Mouse (Mus musculus) ES-E14 (cell line): Measurements from ENCODE around the gene Cel. TPM values are rescaled to one million over a fixed set of nuclear protein-coding genes. Genes with fewer than 3 reads are reported as not detected.

Source experiments
- DNase-seq: peaks from one replicate; pipeline ENCODE4 v3.0.0-alpha.2; 2013; ENCODE audit warnings: low read depth, low spot score
- H3K27ac ChIP-seq: 2 replicates; pipeline ENCODE4 v1.5.1; 2012; ENCODE audit warnings: low read depth, mild to moderate bottlenecking, low read length, moderate library complexity, mixed read lengths; ENCODE audit not compliant: poor library complexity, insufficient read depth, severe bottlenecking
- H3K36me3 ChIP-seq: 2 replicates; pipeline ENCODE4 v1.6.1; 2012; ENCODE audit warnings: mild to moderate bottlenecking, low read length, moderate library complexity, mixed read lengths; ENCODE audit not compliant: control insufficient read depth, poor library complexity, insufficient read depth, severe bottlenecking
- H3K4me1 ChIP-seq, 2 experiments: fragments of 150-350 bp in 1 of 2; sonication (generic) in 1 of 2; 2 replicates each; pipeline ENCODE4 v1.6.1; 2012; ENCODE audit warnings: low read length in 2 of 2, mild to moderate bottlenecking in 1 of 2, mixed read lengths in 1 of 2; ENCODE audit not compliant: control insufficient read depth in 2 of 2, insufficient read depth in 2 of 2, poor library complexity in 1 of 2
- H3K4me3 ChIP-seq, 2 experiments: fragments of 150-350 bp in 1 of 2; sonication (generic) in 1 of 2; 2 replicates each; pipeline ENCODE4 v1.5.1; 2012; ENCODE audit warnings: low read length in 2 of 2, low read depth in 1 of 2, mild to moderate bottlenecking in 1 of 2, mixed read lengths in 1 of 2; ENCODE audit not compliant: insufficient read depth in 1 of 2, poor library complexity in 1 of 2, severe bottlenecking in 1 of 2
- H3K9ac ChIP-seq: 2 replicates; pipeline ENCODE4 v1.6.1; 2012; ENCODE audit warnings: low read depth, mild to moderate bottlenecking, low read length, mixed read lengths; ENCODE audit not compliant: poor library complexity, insufficient read depth, severe bottlenecking
- H3K9me3 ChIP-seq: fragments of 150-350 bp; sonication (generic); 2 replicates; pipeline ENCODE4 v1.6.1; 2012; ENCODE audit warnings: low read depth, mild to moderate bottlenecking, low read length; ENCODE audit not compliant: control insufficient read depth, insufficient read depth
- CHD2 ChIP-seq: IDR thresholded peaks from 2 replicates; pipeline ENCODE4 v1.6.1; 2014; ENCODE audit warnings: mild to moderate bottlenecking, low read depth, low read length, inconsistent platforms
- HCFC1 ChIP-seq: IDR thresholded peaks from 2 replicates; pipeline ENCODE4 v1.6.1; 2012; ENCODE audit warnings: low read length, inconsistent platforms, borderline replicate concordance; ENCODE audit not compliant: insufficient read depth
- MAFK ChIP-seq: IDR thresholded peaks from 2 replicates; pipeline ENCODE4 v1.6.1; 2014; ENCODE audit warnings: mild to moderate bottlenecking, low read depth, low read length, inconsistent platforms; ENCODE audit not compliant: insufficient read depth
- ZC3H11A ChIP-seq: IDR thresholded peaks from 2 replicates; pipeline ENCODE4 v1.6.1; 2012; ENCODE audit warnings: low read depth, mild to moderate bottlenecking, inconsistent platforms, low read length, borderline replicate concordance
- ZNF384 ChIP-seq: IDR thresholded peaks from 2 replicates; pipeline ENCODE4 v1.6.1; 2012; ENCODE audit warnings: low read depth, low read length, inconsistent platforms
- in situ Hi-C, 2 experiments: fragments of 600-800 bp; cut with MboI; formaldehyde crosslinking; loops; one replicate each; pipeline ENCODE4 v1.15.1; 2025; ENCODE audit warnings: low sequenced_read_pairs in 2 of 2, inconsistent platforms in 1 of 2; ENCODE audit not compliant: unreplicated experiment in 2 of 2
- total RNA-seq: library from RNA; depleted of rRNA; stranded (reverse); fragments of 300-350 nt; gene quantifications from 2 replicates; pipeline ENCODE4 v1.2.3, GENCODE M21; 2012

Gene Cel
- total RNA-seq, 1 experiment = not detected

DNA sequence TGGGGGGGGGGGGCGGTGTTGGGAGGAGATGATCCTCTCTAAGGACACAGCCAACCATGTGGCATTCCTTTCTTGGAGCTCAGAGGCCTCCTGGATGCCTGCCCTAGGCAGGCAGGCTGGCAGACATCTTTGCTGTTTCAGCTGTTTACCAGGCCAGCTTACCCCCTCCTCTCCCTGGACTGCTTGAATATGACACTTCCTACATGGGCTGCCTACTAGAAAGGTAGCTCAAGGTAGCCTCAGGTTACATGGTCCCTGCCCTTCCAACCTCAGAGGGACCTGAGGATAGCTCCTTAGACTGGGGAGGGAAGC is 24.4 kb downstream of the Cel start:
- H3K4me3 ChIP-seq = no peak overlapping the region
- peaks cover 0 to 10% of the 10 kb centered on the region in 2 experiments; a peak in 1 of 4 replicates for H3K4me1 ChIP-seq
- TF ChIP-seq MAFK = no peak
- TF ChIP-seq ZNF384 = no peak
- TF ChIP-seq HCFC1 = no peak
- TF ChIP-seq ZC3H11A = no peak
- no peak for TF ChIP-seq CHD2
- H3K9ac ChIP-seq = no peak overlapping the region
- DNase-seq = no peak
- H3K36me3 ChIP-seq = no peaks in the 10 kb centered on the region; the same call in 1 of the 2 replicates
- in situ Hi-C loops = no loop called here
- H3K9me3 ChIP-seq = no peaks in the 10 kb centered on the region
- no peak overlapping the region for H3K27ac ChIP-seq

DNA sequence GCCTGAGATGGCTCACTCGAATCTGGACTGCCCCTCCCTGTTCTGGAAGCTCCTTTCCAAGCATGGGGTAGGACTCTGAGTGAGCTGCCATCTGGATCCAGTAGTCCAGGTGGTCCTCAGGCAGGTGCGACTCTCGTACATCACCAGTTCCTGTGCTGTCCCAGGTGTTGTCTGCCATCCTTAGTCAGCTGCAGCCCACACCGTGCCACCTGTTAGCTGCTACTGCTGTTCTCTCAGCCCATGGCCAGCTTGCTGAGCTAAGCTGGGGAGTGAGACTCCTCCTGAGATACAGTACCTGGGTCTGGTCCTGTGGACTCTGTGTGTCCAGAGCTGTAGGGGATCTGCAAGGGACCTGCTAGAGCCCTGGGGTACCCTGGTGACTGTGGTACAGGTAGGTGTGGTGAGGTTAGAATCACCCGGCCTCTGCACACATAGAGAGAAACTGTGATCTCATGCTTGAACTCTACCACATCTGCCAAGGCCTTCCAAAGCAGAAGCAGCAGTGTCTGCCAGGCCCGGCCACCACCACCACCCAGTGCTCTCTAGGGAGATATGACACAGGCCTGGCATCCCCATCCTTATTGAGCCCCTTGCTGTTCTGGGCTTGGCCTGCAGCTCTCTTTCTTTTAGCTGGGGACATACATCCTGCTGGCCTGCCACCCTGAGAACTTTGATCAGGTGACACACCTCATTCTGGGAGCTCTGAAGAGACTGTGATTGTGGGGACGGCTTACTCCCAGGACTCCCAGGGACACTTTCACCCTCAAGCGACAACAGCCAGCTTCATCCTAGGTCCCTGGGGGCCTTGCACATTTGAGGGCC is 25.0 kb downstream of the Cel start:
- in situ Hi-C loops = no loop called here
- Histone ChIP-seq H3K27ac (no peak overlapping the region), H3K36me3 (no peaks in the 10 kb centered on the region; the same call in 1 of the 2 replicates), H3K9ac (no peak overlapping the region), H3K9me3 (no peaks in the 10 kb centered on the region), H3K4me3 (no peak overlapping the region), H3K4me1 (peaks cover 0 to 13% of the 10 kb centered on the region in 2 experiments; a peak in 1 of 4 replicates)
- no peak for DNase-seq
- TF ChIP-seq CHD2 (no peak), ZC3H11A (no peak), HCFC1 (no peak), MAFK (no peak), ZNF384 (no peak)

DNA sequence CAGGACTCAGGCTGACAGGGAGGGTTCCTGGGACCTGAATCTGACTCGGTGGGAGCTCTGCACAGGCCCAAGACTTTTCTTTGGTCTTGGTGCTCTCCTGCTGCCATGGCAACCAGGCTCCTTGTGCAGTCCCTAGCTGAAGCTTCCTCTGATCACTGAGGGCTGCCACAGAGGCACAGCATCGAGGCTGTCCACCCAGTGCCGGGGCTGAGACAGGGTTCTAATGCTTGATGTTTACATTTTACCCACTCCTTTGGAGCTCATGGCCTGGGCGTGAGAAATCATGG is 25.6 kb downstream of the Cel start:
- DNase-seq = no peak
- Histone ChIP-seq H3K9ac (no peak overlapping the region), H3K36me3 (no peaks in the 10 kb centered on the region; the same call in 1 of the 2 replicates), H3K4me3 (no peak overlapping the region), H3K9me3 (no peaks in the 10 kb centered on the region), H3K27ac (no peak overlapping the region), H3K4me1 (peaks cover 2 to 15% of the 10 kb centered on the region in 2 experiments; a peak in 2 of 4 replicates)
- in situ Hi-C loops = no loop called here
- no peak for TF ChIP-seq ZNF384
- no peak for TF ChIP-seq MAFK
- no peak for TF ChIP-seq ZC3H11A
- no peak for TF ChIP-seq HCFC1
- TF ChIP-seq CHD2 = no peak

DNA sequence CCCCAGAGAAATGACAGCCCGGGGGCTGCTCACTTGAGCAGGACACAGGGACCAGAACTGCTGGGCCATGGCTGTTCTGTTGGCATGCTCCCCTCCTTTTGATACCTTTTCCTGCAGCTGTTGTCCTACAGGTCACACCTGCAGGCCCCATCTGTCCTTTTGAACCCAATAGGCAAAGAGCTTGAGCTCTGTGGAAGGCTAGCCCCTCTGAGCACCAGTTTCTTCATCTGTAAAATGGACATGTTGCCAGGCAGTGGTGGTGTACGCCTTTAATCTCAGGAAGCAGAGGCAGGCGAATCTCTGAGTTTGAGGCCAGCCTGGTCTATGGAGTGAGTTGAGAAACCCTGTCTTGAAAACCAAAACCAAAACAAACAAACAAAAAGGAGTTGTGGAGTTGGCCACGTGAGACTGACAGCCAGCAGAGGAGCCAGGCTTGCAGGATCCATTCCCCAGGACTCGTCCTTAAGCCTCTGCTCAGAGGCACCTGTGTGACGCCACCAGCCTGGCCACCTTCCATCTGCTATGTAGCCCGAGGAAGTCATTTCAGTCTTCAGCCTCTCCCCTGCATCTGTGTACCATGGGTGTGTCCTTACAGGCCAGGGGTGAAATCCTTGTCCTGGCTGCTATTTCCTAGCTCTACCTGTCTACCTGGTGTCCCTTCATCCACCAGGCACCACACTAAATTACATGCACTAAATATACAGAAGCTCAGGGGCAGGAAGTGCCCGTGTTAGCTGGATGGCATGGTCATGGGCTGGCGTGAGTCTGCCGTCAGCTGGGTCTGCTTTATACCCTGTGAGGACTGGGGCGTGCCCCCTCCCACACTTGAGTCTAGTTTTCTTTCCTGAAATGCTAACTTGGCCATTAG is 26.2 kb downstream of the Cel start:
- Histone ChIP-seq H3K4me1 (peaks cover 2 to 15% of the 10 kb centered on the region in 2 experiments; a peak in 2 of 4 replicates), H3K36me3 (no peaks in the 10 kb centered on the region), H3K4me3 (no peak overlapping the region), H3K9me3 (no peaks in the 10 kb centered on the region), H3K27ac (no peak overlapping the region), H3K9ac (no peak overlapping the region)
- TF ChIP-seq CHD2 (no peak), MAFK (no peak), ZNF384 (no peak), HCFC1 (no peak), ZC3H11A (no peak)
- no peak for DNase-seq
- in situ Hi-C loops = no loop called here
